Mouse (Mus musculus) hindbrain, embryonic 13.5 days (tissue): ENCODE measurements around the gene Neurl1a. TPM values are rescaled to one million over a fixed set of nuclear protein-coding genes. Genes with fewer than 3 reads are reported as not detected.

Source experiments
- ATAC-seq: fragments of 200-750 bp; cut with Nextera tagmentation; 2 replicates; pipeline ENCODE4 v1.8.0; 2017; ENCODE audit warnings: moderate TSS enrichment; ENCODE audit not compliant: low FRiP score
- H3K27ac ChIP-seq: fragments of 300-500 bp; sonication (generic); 2 replicates; pipeline ENCODE4 v1.5.1; 2015; ENCODE audit warnings: inconsistent platforms, mild to moderate bottlenecking, moderate library complexity
- H3K27me3 ChIP-seq: fragments of 300-500 bp; sonication (generic); 2 replicates; pipeline ENCODE4 v1.6.1; 2015; ENCODE audit warnings: mild to moderate bottlenecking, inconsistent platforms
- H3K36me3 ChIP-seq: fragments of 300-500 bp; sonication (generic); 2 replicates; pipeline ENCODE4 v1.6.1; 2015; ENCODE audit warnings: mild to moderate bottlenecking, inconsistent platforms
- H3K4me1 ChIP-seq: fragments of 300-500 bp; sonication (generic); replicated peaks from 2 replicates; pipeline ENCODE4 v1.6.1; 2015; ENCODE audit warnings: inconsistent platforms
- H3K4me2 ChIP-seq: fragments of 300-500 bp; sonication (generic); 2 replicates; pipeline ENCODE4 v1.6.1; 2015; ENCODE audit warnings: inconsistent platforms, mild to moderate bottlenecking, moderate library complexity
- H3K4me3 ChIP-seq: fragments of 300-500 bp; sonication (generic); 2 replicates; pipeline ENCODE4 v1.5.1; 2015; ENCODE audit warnings: mild to moderate bottlenecking, inconsistent platforms
- H3K9ac ChIP-seq: fragments of 300-500 bp; sonication (generic); 2 replicates; pipeline ENCODE4 v1.6.1; 2015; ENCODE audit warnings: mild to moderate bottlenecking, inconsistent platforms
- H3K9me3 ChIP-seq: fragments of 300-500 bp; sonication (generic); 2 replicates; pipeline ENCODE4 v1.6.1; 2016; ENCODE audit warnings: inconsistent platforms
- WGBS: fragments of 180-500 bp; shearing (Covaris S2); methylation state at CpG from one replicate; pipeline ENCODE4 v1.1.7; 2015; 5-methylcytosine and 5-hydroxymethylcytosine counted together
- polyA plus RNA-seq: library from polyadenylated mRNA; unstranded; fragments of >200 nt; fragmentation: Nextera tagmentation; extraction: Ambion mirVana; gene quantifications from 2 replicates; pipeline ENCODE4 v1.2.1, GENCODE M21; 2015

The Neurl1a gene
- polyA plus RNA-seq, 1 experiment from 2014 or later = 6.8 TPM

DNA sequence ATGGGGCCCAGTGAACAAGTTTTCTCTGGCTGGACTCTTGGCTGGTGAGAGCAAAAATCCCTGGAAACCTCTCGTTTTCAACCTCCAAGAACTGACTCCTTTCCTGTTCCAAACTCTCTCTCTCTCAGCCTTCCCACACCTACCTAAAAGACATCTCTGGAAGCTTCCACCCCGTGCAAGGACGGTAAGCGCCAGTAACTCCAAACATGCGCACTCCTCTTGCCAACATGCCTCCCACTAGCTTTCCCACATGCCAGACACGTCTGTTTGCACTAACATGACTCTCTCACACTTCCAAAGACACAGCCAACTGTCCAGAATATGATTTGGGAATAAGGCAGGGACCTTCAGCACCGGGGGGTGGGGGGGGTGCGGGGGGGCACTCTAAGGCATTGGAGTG lies 82.6 kb downstream of the Neurl1a start:
- Histone ChIP-seq H3K27ac (no peak overlapping the region), H3K4me2 (no peak overlapping the region), H3K27me3 (peaks cover 14% of the 10 kb centered on the region; the same call in 1 of the 2 replicates), H3K4me1 (peaks cover 4% of the 10 kb centered on the region; the same call in 1 of the 2 replicates), H3K9ac (no peak overlapping the region), H3K36me3 (peaks cover under 1% of the 10 kb centered on the region; the same call in 1 of the 2 replicates), H3K4me3 (no peak overlapping the region), H3K9me3 (no peaks in the 10 kb centered on the region)
- ATAC-seq = no peak
- 85% methylated on average over 8 of the region's 8 CpGs for WGBS

GRCm38 (mm10) chr19:47263621-47264020 lies 85.0 kb downstream of the Neurl1a start:
- 92% methylated on average over 8 of the region's 8 CpGs for WGBS
- Histone ChIP-seq H3K4me2 (no peak overlapping the region), H3K27ac (no peak overlapping the region), H3K4me3 (no peak overlapping the region), H3K9me3 (no peaks in the 10 kb centered on the region), H3K36me3 (peaks cover 24% of the 10 kb centered on the region), H3K4me1 (peaks cover 4% of the 10 kb centered on the region; the same call in 1 of the 2 replicates), H3K27me3 (no peaks in the 10 kb centered on the region), H3K9ac (no peak overlapping the region)
- no peak for ATAC-seq

DNA sequence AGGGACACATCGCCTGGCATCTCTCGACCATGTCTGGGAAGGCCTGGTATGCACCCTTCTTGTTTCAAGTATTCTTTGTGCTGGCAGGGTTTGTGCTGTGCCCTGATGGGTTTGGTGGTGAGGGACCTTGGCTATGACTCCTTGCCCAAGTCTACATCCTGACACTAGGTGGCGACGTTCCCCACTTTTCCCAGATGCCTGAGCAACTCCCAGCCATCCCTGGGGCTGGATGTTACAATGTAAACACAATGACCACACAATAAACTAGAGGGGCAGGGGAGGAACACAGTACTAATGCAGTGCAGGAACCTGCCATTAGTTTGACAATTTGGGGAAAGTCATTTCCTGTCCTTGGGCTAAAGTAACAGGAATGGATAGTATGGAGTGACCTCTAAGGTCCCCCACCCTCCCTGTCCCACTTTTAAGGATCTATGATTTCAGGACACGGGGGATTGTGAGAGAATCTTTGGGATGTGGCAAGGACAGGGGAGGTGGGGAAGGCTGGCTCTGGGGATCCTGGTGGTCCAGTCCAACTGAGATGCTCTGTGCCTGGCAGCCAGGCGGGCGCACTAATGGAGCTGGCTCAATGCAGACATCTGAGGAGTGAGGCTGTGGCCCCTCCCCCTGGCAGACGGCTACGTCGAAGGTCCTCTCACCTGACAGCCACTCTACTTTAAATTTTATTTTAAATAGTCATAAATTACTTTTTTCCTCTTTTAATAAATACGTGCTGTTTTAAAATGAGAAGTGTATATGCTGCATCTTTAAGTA lies 85.9 kb downstream of the Neurl1a start:
- ATAC-seq = peak; percentile 52
- 48% methylated on average over 11 of the region's 11 CpGs for WGBS
- H3K9me3 ChIP-seq = no peaks in the 10 kb centered on the region

GRCm38 (mm10) chr19:47266070-47266801 lies 87.6 kb downstream of the Neurl1a start:
- no peak overlapping the region for H3K4me2 ChIP-seq
- WGBS = 90% methylated on average over 18 of the region's 18 CpGs
- H3K9me3 ChIP-seq = no peaks in the 10 kb centered on the region
- no peaks in the 10 kb centered on the region for H3K27me3 ChIP-seq
- H3K4me3 ChIP-seq = no peak overlapping the region
- ATAC-seq = no peak
- H3K9ac ChIP-seq = no peak overlapping the region
- peaks cover 4% of the 10 kb centered on the region; the same call in 1 of the 2 replicates for H3K4me1 ChIP-seq
- H3K36me3 ChIP-seq = peaks cover 31% of the 10 kb centered on the region
- H3K27ac ChIP-seq = no peak overlapping the region

More for the DNA sequence above, 85.9 kb downstream of the Neurl1a start:
- H3K36me3 ChIP-seq = peaks cover 30% of the 10 kb centered on the region
- H3K9ac ChIP-seq = no peak overlapping the region
- H3K4me2 ChIP-seq = no peak overlapping the region
- peaks cover 4% of the 10 kb centered on the region; the same call in 1 of the 2 replicates for H3K4me1 ChIP-seq
- no peak overlapping the region for H3K4me3 ChIP-seq
- no peak overlapping the region for H3K27ac ChIP-seq
- no peaks in the 10 kb centered on the region for H3K27me3 ChIP-seq

GRCm38 (mm10) chr19:47267066-47267465 lies 88.4 kb downstream of the Neurl1a start:
- no peaks in the 10 kb centered on the region for H3K27me3 ChIP-seq
- no peaks in the 10 kb centered on the region for H3K9me3 ChIP-seq
- 91% methylated on average over 21 of the region's 21 CpGs for WGBS
- no peak overlapping the region for H3K27ac ChIP-seq
- H3K4me2 ChIP-seq = no peak overlapping the region
- no peak overlapping the region for H3K4me3 ChIP-seq
- H3K36me3 ChIP-seq = peaks cover 34% of the 10 kb centered on the region
- no peak for ATAC-seq
- H3K4me1 ChIP-seq = peaks cover 4% of the 10 kb centered on the region; the same call in 1 of the 2 replicates
- H3K9ac ChIP-seq = no peak overlapping the region

- peaks cover under 1% of the 10 kb centered on the region; the same call in 1 of the 2 replicates for H3K4me1 ChIP-seq
- H3K9me3 ChIP-seq = no peaks in the 10 kb centered on the region
- no peak for ATAC-seq
- H3K4me3 ChIP-seq = no peak overlapping the region
- 48% methylated on average over 8 of the region's 8 CpGs for WGBS
- H3K9ac ChIP-seq = no peak overlapping the region
- H3K4me2 ChIP-seq = no peak overlapping the region
- no peaks in the 10 kb centered on the region for H3K27me3 ChIP-seq
- no peak overlapping the region for H3K27ac ChIP-seq
- H3K36me3 ChIP-seq = peaks cover 55% of the 10 kb centered on the region
Observed at GRCm38 (mm10) chr19:47269729-47270128, 91.1 kb downstream of the Neurl1a start.

DNA sequence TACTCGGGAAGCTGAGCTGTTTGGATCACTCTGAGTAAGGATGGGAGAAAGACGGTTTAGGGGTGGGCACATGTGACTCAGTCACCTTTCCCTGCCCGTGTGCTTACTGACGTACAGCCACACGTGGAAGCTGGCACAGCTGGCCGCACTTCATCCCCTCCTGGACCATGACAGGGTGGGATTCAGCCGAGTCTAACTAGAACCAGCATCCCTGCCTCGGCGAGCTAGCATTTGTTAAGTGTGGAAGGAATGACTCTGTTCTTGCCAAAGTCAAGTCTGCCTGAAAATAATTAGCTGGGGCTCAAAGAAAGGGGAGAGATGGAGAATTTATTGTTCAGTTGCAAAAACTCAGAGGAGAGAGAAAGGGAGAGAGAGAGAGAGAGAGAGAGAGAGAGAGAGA lies 91.9 kb downstream of the Neurl1a start:
- Histone ChIP-seq H3K9ac (no peak overlapping the region), H3K27me3 (no peaks in the 10 kb centered on the region), H3K4me1 (no peaks in the 10 kb centered on the region), H3K9me3 (no peaks in the 10 kb centered on the region), H3K4me2 (no peak overlapping the region), H3K27ac (no peak overlapping the region), H3K4me3 (no peak overlapping the region), H3K36me3 (peaks cover 55% of the 10 kb centered on the region)
- no peak for ATAC-seq
- 86% methylated on average over 9 of the region's 9 CpGs for WGBS

DNA sequence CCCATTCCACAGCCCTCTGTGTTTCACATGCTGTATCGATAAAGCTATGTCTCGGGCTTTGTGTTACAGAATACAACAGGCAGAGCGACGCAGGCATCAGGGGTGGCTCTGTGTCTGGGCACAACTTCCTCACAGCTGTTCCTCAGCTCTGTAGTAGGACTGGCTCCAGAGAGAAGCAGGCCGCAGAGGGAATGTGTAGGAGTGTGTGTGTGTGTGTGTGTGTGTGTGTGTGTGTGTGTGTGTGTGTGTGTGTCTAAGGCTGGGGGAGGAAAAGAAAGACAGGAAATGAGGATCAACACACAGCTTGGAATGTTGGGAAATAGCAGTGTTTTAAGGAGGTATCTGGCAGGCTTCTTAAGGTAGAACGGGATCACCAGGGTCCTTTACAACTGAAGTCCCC lies 98.1 kb downstream of the Neurl1a start:
- Histone ChIP-seq H3K4me3 (no peak overlapping the region), H3K36me3 (peaks cover 42% of the 10 kb centered on the region), H3K9me3 (no peaks in the 10 kb centered on the region), H3K4me1 (no peaks in the 10 kb centered on the region; the same call in 1 of the 2 replicates), H3K27ac (no peak overlapping the region), H3K27me3 (no peaks in the 10 kb centered on the region), H3K4me2 (no peak overlapping the region), H3K9ac (no peak overlapping the region)
- no peak for ATAC-seq
- 87% methylated on average over 6 of the region's 6 CpGs for WGBS

GRCm38 (mm10) chr19:47279372-47279771 lies 100.8 kb downstream of the Neurl1a start:
- Histone ChIP-seq H3K27ac (no peak overlapping the region), H3K4me3 (no peak overlapping the region)

GRCm38 (mm10) chr19:47279788-47280532 lies 101.3 kb downstream of the Neurl1a start:
- Histone ChIP-seq H3K27me3 (no peaks in the 10 kb centered on the region), H3K9ac (no peak overlapping the region), H3K4me3 (no peak overlapping the region), H3K36me3 (peaks cover 25% of the 10 kb centered on the region), H3K9me3 (no peaks in the 10 kb centered on the region), H3K4me1 (peaks cover 5% of the 10 kb centered on the region; the same call in 1 of the 2 replicates), H3K4me2 (no peak overlapping the region), H3K27ac (no peak overlapping the region)
- no peak for ATAC-seq
- 86% methylated on average over 15 of the region's 15 CpGs for WGBS

More at GRCm38 (mm10) chr19:47279372-47279771, 100.8 kb downstream of the Neurl1a start:
- whole genome bisulfite sequencing = 91% methylated on average over 4 of the region's 4 CpGs
- peaks cover 5% of the 10 kb centered on the region; the same call in 1 of the 2 replicates for H3K4me1 ChIP-seq
- peaks cover 23% of the 10 kb centered on the region for H3K36me3 ChIP-seq
- H3K4me2 ChIP-seq = no peak overlapping the region
- no peak for ATAC-seq
- H3K9ac ChIP-seq = no peak overlapping the region
- H3K9me3 ChIP-seq = no peaks in the 10 kb centered on the region
- no peaks in the 10 kb centered on the region for H3K27me3 ChIP-seq

DNA sequence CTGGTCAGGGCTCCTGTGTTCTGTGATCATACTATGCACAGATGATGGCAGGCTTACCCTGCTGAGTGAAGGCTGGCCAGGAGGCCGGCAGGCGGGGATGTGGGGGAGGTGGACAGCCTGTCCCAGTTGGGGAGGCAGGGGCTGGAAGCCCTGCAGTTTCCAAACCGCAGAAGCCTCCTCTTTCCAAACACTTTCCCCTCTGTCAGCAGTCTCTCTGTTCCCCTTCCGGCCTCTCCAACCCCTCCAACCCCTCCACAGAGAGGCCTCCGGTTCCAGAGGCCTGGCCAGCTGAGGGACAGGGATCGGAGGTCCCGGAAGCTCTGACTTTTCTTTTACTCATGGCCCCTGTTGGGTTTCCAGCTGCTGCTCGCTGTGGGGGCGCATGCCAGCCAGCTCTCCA lies 102.3 kb downstream of the Neurl1a start:
- H3K36me3 ChIP-seq = peaks cover 31% of the 10 kb centered on the region
- 87% methylated on average over 8 of the region's 9 CpGs for WGBS
- H3K9me3 ChIP-seq = no peaks in the 10 kb centered on the region
- no peak overlapping the region for H3K9ac ChIP-seq
- H3K4me2 ChIP-seq = no peak overlapping the region
- ATAC-seq = no peak
- H3K4me1 ChIP-seq = peaks cover 5% of the 10 kb centered on the region; the same call in 1 of the 2 replicates
- H3K27ac ChIP-seq = no peak overlapping the region
- no peaks in the 10 kb centered on the region for H3K27me3 ChIP-seq
- no peak overlapping the region for H3K4me3 ChIP-seq

GRCm38 (mm10) chr19:47282050-47282454 lies 103.4 kb downstream of the Neurl1a start:
- H3K4me2 ChIP-seq = no peak overlapping the region
- no peak overlapping the region for H3K4me3 ChIP-seq
- H3K9ac ChIP-seq = no peak overlapping the region
- no peak overlapping the region for H3K27ac ChIP-seq
- H3K36me3 ChIP-seq = peaks cover 26% of the 10 kb centered on the region
- 75% methylated on average over 6 of the region's 6 CpGs for WGBS
- no peak for ATAC-seq
- H3K9me3 ChIP-seq = no peaks in the 10 kb centered on the region
- H3K4me1 ChIP-seq = peaks cover 10% of the 10 kb centered on the region
- no peaks in the 10 kb centered on the region for H3K27me3 ChIP-seq
